Mouse (Mus musculus): Measurements from ENCODE around the gene Fry.

Fry gene

DNA sequence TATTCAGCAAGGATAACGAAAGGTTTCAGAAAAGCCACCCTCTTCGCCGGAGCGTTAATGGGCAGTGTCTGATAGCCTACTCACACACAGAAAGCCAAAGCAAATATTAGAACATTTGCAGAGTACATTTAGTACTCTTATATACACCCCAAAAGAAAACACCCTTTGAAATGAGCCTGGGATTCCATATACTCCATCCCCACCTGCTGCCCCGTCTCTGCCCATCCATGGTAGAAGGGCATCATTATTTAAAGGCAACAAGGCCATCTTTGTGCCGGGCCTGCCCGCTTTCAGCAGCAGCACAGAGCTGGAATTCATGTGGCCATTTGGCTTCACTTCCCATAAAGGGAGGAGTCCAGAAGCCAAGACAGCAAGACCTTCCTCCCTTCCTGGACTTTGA is 219.3 kb downstream of the Fry start:
- DNase-seq (ENCODE audit: low spot score), result no peak

GRCm38 (mm10) chr5:150340944-150341343 is 222.5 kb downstream of the Fry start:
- DNase-seq (ENCODE audit: low spot score), result no peak

DNA sequence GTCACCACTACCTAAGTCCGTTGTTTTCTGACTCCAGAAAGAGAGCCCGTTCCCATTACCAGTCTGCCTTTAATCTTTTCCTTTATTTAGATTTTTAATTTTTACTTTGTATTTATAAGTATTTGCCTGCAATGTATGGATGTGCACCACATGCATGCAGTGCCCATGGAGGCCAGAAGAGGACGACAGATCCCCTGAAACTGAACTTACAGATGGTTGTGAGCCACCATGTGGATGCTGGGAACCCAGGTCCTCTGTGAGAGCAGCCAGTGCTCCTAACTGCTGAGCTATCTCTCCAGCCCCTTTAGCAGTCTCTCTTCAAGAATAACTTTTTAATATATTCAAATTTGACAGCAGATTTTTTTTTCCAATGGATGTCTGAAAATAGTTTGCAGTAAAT is 223.7 kb downstream of the Fry start:
- DNase-seq (ENCODE audit: low spot score), result no peak

DNA sequence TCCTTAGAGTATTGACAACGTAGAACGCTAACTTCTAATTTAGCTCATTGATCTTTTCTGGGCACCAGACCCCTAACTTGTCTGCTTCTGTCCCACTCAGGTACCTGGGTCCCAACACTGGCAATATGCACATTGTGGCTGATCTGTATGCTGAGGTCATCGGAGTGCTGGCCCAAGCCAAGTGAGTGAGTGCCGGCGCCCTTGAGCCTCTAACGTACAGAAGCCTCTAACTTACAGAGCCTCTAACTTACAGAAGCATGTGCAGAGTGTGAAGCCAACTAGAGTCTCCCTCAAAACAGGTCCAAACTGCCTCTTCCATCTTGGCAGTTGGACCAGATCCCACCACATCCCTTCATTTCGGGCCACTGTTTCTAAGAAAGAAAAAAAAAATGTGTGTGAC is 227.5 kb downstream of the Fry start:
- DNase-seq (ENCODE audit: low spot score), result no peak

- DNase-seq (ENCODE audit: low spot score), result no peak
Observed at GRCm38 (mm10) chr5:150346378-150346777, 227.9 kb downstream of the Fry start.

DNA sequence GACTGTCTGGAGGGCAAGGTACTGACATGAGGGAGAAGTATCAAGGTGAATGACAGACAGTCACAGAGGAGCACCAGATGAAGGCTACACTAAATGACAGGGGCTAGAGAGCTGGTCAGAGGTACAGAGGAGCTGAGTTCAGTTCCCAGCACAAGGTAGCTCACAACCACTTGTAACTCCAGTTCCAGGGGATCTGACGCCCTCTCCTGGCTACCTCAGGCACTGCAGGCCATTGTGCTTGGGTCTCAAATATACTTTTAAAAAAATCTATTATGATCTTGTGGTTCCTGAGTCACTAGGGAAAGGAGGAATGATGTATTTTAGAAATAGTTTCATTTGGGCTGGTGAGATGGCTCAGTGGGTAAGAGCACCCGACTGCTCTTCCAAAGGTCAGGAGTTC is 229.4 kb downstream of the Fry start:
- no peak for DNase-seq (ENCODE audit: low spot score)

- no peak for DNase-seq (ENCODE audit: low spot score)
Observed at GRCm38 (mm10) chr5:150348302-150348701, 229.9 kb downstream of the Fry start.

- no peak for DNase-seq (ENCODE audit: low spot score)
Observed at GRCm38 (mm10) chr5:150351191-150351590, 232.7 kb downstream of the Fry start.

GRCm38 (mm10) chr5:150358671-150359070 is 240.2 kb downstream of the Fry start:
- DNase-seq (ENCODE audit: low spot score), result no peak

GRCm38 (mm10) chr5:150362241-150362640 is 243.8 kb downstream of the Fry start:
- DNase-seq (ENCODE audit: low spot score), result no peak

DNA sequence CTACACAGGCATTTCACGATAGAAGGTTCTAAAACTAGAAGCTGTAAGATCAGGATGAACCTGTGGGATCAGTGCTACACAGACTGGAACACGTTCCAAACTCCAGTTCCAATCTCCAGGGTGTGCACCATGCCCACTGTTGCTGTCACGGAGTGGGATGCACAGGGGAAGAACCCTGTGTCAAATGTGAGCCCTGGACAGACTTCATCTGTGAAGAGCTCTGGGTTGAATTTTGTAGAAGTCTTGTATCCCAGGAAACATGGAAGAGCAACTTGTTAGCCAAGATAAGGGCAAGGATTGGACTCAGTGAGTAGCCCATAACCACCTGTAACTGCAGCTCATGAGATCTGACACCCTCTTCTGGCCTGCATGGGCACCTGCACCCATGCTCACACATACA is 246.2 kb downstream of the Fry start:
- DNase-seq (ENCODE audit: low spot score), result no peak

DNA sequence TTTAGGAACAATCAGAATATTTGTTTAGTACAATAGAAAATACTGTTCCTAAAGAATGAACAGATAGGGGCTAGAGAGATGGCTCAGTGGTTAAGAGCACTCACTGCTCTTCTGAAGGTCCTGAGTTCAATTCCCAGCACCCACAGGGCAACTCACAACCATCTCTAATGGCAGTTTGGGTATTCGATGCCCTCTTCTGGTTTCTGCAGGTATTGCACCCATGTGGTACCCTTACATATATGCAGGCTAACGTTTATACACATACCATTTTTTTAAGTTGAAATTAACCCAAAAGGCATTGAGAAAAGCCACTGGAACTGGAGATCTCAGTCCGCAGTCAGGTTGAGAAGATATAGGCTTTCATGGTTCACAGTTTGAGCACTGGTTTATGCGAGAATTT is 248.6 kb downstream of the Fry start:
- no peak for DNase-seq (ENCODE audit: low spot score)

DNA sequence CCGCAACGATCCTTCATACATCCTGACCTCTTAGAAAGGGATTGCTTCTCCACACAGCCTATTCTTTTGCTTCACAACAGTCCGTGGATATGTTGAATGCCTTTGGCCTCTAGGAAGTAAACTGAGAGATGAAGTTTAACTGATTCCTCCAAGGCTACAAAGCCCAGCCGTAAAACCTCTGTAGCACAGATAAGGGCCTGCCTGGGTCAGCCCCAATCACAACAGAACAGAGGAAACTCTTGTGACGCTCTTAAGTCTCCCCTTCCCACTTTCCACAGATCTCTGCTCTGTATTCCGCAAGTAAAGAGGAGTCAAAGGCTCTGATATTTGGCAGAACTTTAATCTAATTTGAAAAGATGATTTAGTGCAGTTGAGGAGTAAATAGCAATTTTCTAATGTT is 251.8 kb downstream of the Fry start:
- no peak for DNase-seq (ENCODE audit: low spot score)

DNA sequence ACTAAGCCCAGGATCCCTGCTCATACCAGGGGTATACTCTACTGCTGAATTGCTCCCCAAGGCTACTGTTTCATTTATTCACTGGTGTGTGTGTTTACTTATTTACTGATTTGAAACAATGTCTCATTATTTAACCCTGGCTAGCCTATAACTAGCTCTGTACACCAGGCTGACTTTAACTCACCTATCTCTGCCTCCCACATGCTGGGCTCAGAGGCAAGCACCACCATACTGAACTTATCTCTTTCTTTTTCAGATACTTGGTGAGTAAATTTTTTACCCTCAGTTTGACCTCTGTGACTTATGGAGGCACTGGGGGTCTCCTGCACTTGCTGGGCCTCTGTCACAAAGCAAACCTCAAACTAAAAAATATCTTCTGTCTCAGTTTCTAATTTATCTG is 252.4 kb downstream of the Fry start:
- DNase-seq (ENCODE audit: low spot score), result no peak

- no peak for DNase-seq (ENCODE audit: low spot score)
Observed at GRCm38 (mm10) chr5:150372956-150373355, 254.5 kb downstream of the Fry start.

- no peak for DNase-seq (ENCODE audit: low spot score)
Observed at GRCm38 (mm10) chr5:150374778-150375559, 256.5 kb downstream of the Fry start.

DNA sequence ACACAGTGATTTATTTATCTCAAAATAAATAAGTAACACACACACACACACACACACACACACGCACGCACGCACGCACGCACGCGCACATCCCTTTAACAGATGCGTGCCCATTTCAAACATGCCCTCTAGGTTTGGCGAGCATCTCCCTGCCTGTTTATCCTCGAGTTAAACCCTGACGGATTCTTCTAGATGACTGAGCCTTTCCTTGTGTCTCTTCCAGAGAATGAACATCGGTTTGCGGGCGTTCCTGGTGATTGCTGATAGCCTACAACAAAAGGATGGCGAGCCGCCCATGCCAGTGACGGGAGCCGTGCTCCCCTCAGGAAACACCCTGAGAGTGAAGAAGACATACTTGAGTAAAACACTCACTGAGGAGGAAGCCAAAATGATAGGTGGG is 260.1 kb downstream of the Fry start:
- DNase-seq (ENCODE audit: low spot score), result no peak

- DNase-seq (ENCODE audit: low spot score), result no peak
Observed at GRCm38 (mm10) chr5:150380767-150381166, 262.3 kb downstream of the Fry start.

GRCm38 (mm10) chr5:150382411-150382810 is 264.0 kb downstream of the Fry start:
- DNase-seq (ENCODE audit: low spot score), result no peak

- no peak for DNase-seq (ENCODE audit: low spot score)
Observed at GRCm38 (mm10) chr5:150384272-150385215, 266.1 kb downstream of the Fry start.

DNA sequence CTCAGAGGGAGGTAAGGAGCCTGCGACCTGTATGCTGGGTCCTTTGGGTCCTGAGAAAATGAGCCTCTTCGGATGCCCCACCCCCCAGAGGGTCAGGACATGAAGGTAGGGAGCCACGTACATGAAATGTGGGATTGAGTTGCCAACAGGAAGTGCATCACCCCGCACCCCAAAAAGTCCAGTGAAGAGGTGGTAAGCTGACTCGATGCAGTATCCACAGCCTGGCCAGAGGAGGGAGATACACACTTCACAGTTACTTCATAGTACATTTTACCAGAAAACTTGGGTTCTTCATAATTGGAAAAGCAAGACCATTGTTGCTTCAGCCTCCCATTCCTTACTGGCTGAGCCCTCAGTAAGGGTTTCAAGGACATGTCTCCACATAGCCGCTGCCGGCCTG is 266.8 kb downstream of the Fry start:
- no peak for DNase-seq (ENCODE audit: low spot score)

GRCm38 (mm10) chr5:150388623-150389022 is 270.2 kb downstream of the Fry start:
- no peak for DNase-seq (ENCODE audit: low spot score)
